In genomic region chr19:23142427-23143073, GRCm38 (mm10) we compare ENCODE assay signal across 8 mouse cellular contexts. TPM values are rescaled to one million over a fixed set of nuclear protein-coding genes. Genes with fewer than 3 reads are reported as not detected.
DNase-seq lines count a peak whose midpoint lies in the region; ATAC-seq lines count a peak whose summit lies in the region.

No protein-coding gene starts in this region.

- peak overlapping the region; percentile 99 for H3K4me2 ChIP-seq in heart, embryonic 16.5 days (ENCODE audit: low read depth, low read length)
- peak overlapping the region; percentile 97 for H3K4me2 ChIP-seq in midbrain, embryonic 16.5 days (ENCODE audit: low read length)

- no peak for ATAC-seq in heart, embryonic 16.5 days (replicated peaks; ENCODE audit: extremely low read depth, insufficient read depth, low FRiP score)
- no peak for ATAC-seq in midbrain, embryonic 16.5 days

- no peaks in the 10 kb centered on the region for H3K27me3 ChIP-seq in heart, embryonic 16.5 days (ENCODE audit: control insufficient read depth, insufficient read depth, low read length)
- H3K27me3 ChIP-seq in limb, embryonic 10.5 days (ENCODE audit: low read depth, poor library complexity, severe bottlenecking) = peaks cover 55% of the 10 kb centered on the region
- H3K27me3 ChIP-seq in midbrain, embryonic 16.5 days (ENCODE audit: control insufficient read depth, insufficient read depth, low read depth, low read length) = peaks cover 13% of the 10 kb centered on the region

- H3K9ac ChIP-seq in heart, embryonic 16.5 days (ENCODE audit: low read length) = peak overlapping the region; percentile 82
- peak overlapping the region; percentile 66 for H3K9ac ChIP-seq in midbrain, embryonic 16.5 days (ENCODE audit: low read depth, low read length)

- peak; percentile 70 to 74 for DNase-seq in heart, adult 18-20 months
- no peak for DNase-seq in heart, adult 8-10 months (ENCODE audit: low spot score)
- DNase-seq in brain, adult 2 months (ENCODE audit: low read depth, low spot score) = peak; percentile 88
- DNase-seq in limb, embryonic 10.5 days (ENCODE audit: low spot score) = peak; percentile 42
- no peak for DNase-seq in left cerebral cortex, adult 11 months (ENCODE audit: low spot score)
- no peak for DNase-seq in thymus, postnatal 14 days

- no peaks in the 10 kb centered on the region for H3K36me3 ChIP-seq in heart, embryonic 16.5 days (ENCODE audit: control insufficient read depth, insufficient read depth)
- H3K36me3 ChIP-seq in limb, embryonic 10.5 days = no peaks in the 10 kb centered on the region
- no peaks in the 10 kb centered on the region for H3K36me3 ChIP-seq in midbrain, embryonic 16.5 days (ENCODE audit: control insufficient read depth, insufficient read depth, low read length)

- peaks cover 6% of the 10 kb centered on the region; the same call in 1 of the 2 replicates for H3K4me1 ChIP-seq in heart, embryonic 16.5 days (ENCODE audit: control insufficient read depth, insufficient read depth, low read length)
- H3K4me1 ChIP-seq in limb, embryonic 10.5 days = peaks cover 23% of the 10 kb centered on the region
- H3K4me1 ChIP-seq in midbrain, embryonic 16.5 days (ENCODE audit: control insufficient read depth, insufficient read depth, low read length) = peaks cover 12% of the 10 kb centered on the region

- H3K4me3 ChIP-seq in heart, embryonic 16.5 days (ENCODE audit: low read length) = peak overlapping the region; percentile 76
- peak overlapping the region; percentile 68 for H3K4me3 ChIP-seq in limb, embryonic 10.5 days
- H3K4me3 ChIP-seq in midbrain, embryonic 16.5 days (ENCODE audit: low read depth, low read length) = peak overlapping the region; percentile 66

- no peaks in the 10 kb centered on the region for H3K9me3 ChIP-seq in heart, embryonic 16.5 days (replicated peaks; ENCODE audit: control insufficient read depth, low read length)
- no peaks in the 10 kb centered on the region for H3K9me3 ChIP-seq in limb, embryonic 10.5 days (replicated peaks)
- no peaks in the 10 kb centered on the region for H3K9me3 ChIP-seq in midbrain, embryonic 16.5 days (replicated peaks; ENCODE audit: control insufficient read depth, low read length, poor library complexity, severe bottlenecking)

- 6% methylated on average over 28 of the region's 28 CpGs for WGBS in heart, embryonic 16.5 days
- 2% methylated on average over 28 of the region's 28 CpGs for WGBS in limb, embryonic 10.5 days
- WGBS in midbrain, embryonic 16.5 days = 3% methylated on average over 28 of the region's 28 CpGs

- no peak overlapping the region for H3K27ac ChIP-seq in heart, embryonic 16.5 days (ENCODE audit: low read length)
- H3K27ac ChIP-seq in limb, embryonic 10.5 days = no peak overlapping the region
- no peak overlapping the region for H3K27ac ChIP-seq in midbrain, embryonic 16.5 days (ENCODE audit: low read length)

RNA-seq across cellular contexts. Expression of gene Klf9, which starts 1.5 kb away (rescaled TPM):
- total RNA-seq in heart, adult 18-20 months (2021) = 100 to 1,000 TPM in 1 of 2 experiments, 10 to 100 TPM in 1; 98.5 to 136 TPM
- 100 to 1,000 TPM in 3 of 4 experiments, 10 to 100 TPM in 1; 94.4 to 149 (median 104) TPM for total RNA-seq in heart, adult 8-10 months (2022)
- 3.8 and 3.9 TPM in 2 replicates for polyA plus RNA-seq in heart, embryonic 16.5 days (2015; fragmentation: Nextera tagmentation; extraction: Ambion mirVana)
- 0.74 and 1.3 TPM in 2 replicates for polyA plus RNA-seq in limb, embryonic 10.5 days (2016; fragmentation: Nextera tagmentation; extraction: Ambion mirVana)
- polyA plus RNA-seq in midbrain, embryonic 16.5 days (2015; fragmentation: Nextera tagmentation; extraction: Ambion mirVana) = 2.3 and 3.1 TPM in 2 replicates

Comparison
In these comparisons a context has a peak if more than half of its experiments do, and no peak if none do; other contexts are left out.
1. DNase-seq: peak in heart, adult 18-20 months (2 of 2), brain, adult 2 months (single experiment) and limb, embryonic 10.5 days (single experiment); none in heart, adult 8-10 months (single experiment), left cerebral cortex, adult 11 months (single experiment) and thymus, postnatal 14 days (single experiment).
2. Peak in every context shown above with its lines, with median percentiles within 50 percentile points of each other: H3K4me3 ChIP-seq.